Mouse (Mus musculus) c-Kit-positive CD71-positive TER-119-negative erythroid progenitor cells, embryonic 14.5 days (primary cell): ENCODE results near the gene Nrip3.
A peak's percentile ranks its signal among the peaks of the same experiment; 100 is the strongest.

ENCODE experiments used
- DNase-seq: peaks from one replicate; pipeline ENCODE4 v3.0.0-alpha.2; 2013; ENCODE audit warnings: low read depth

The Nrip3 gene

GRCm38 (mm10) chr7:109781470-109782203 is at the start of gene Nrip3:
TSS of gene Nrip3 (minus strand) at chr7:109782025.
- DNase-seq, result peak; percentile 56

GRCm38 (mm10) chr7:109831376-109831775 is 49.6 kb upstream of the Nrip3 start:
- no peak for DNase-seq

GRCm38 (mm10) chr7:109826911-109827310 is 45.1 kb upstream of the Nrip3 start:
- DNase-seq, result no peak

GRCm38 (mm10) chr7:109825293-109825692 is 43.5 kb upstream of the Nrip3 start:
- no peak for DNase-seq

- peak; percentile 29 for DNase-seq
Measured at GRCm38 (mm10) chr7:109818600-109818999, 36.8 kb upstream of the Nrip3 start.

GRCm38 (mm10) chr7:109817954-109818353 is 36.1 kb upstream of the Nrip3 start:
- peak; percentile 48 for DNase-seq

GRCm38 (mm10) chr7:109813330-109814140 is 31.7 kb upstream of the Nrip3 start:
- no peak for DNase-seq

GRCm38 (mm10) chr7:109807616-109808485 is 26.0 kb upstream of the Nrip3 start:
- no peak for DNase-seq

- DNase-seq, result no peak
Measured at GRCm38 (mm10) chr7:109804843-109805242, 23.0 kb upstream of the Nrip3 start.

- DNase-seq, result no peak
Measured at GRCm38 (mm10) chr7:109804355-109804754, 22.5 kb upstream of the Nrip3 start.

GRCm38 (mm10) chr7:109803516-109803915 is 21.7 kb upstream of the Nrip3 start:
- no peak for DNase-seq

GRCm38 (mm10) chr7:109800626-109801025 is 18.8 kb upstream of the Nrip3 start:
- no peak for DNase-seq

GRCm38 (mm10) chr7:109799168-109799567 is 17.3 kb upstream of the Nrip3 start:
- no peak for DNase-seq

- DNase-seq, result no peak
Measured at GRCm38 (mm10) chr7:109795564-109795963, 13.7 kb upstream of the Nrip3 start.

- DNase-seq, result no peak
Measured at GRCm38 (mm10) chr7:109794556-109794955, 12.7 kb upstream of the Nrip3 start.

- DNase-seq, result peak; percentile 56
Measured at GRCm38 (mm10) chr7:109792759-109793158, 10.9 kb upstream of the Nrip3 start.

GRCm38 (mm10) chr7:109790818-109791217 is 9.0 kb upstream of the Nrip3 start:
- no peak for DNase-seq

- no peak for DNase-seq
Measured at GRCm38 (mm10) chr7:109787860-109788259, 6.0 kb upstream of the Nrip3 start.

GRCm38 (mm10) chr7:109783281-109783680 is 1.5 kb upstream of the Nrip3 start:
- DNase-seq, result no peak

GRCm38 (mm10) chr7:109781087-109781469 is 747 bp downstream of the Nrip3 start:
- DNase-seq, result no peak

GRCm38 (mm10) chr7:109772251-109772650 is 9.6 kb downstream of the Nrip3 start:
- DNase-seq, result no peak

- no peak for DNase-seq
Measured at GRCm38 (mm10) chr7:109768699-109769383, 13.0 kb downstream of the Nrip3 start.
